Mouse (Mus musculus): ENCODE results near the gene Thoc5. TPM values are rescaled to one million over a fixed set of nuclear protein-coding genes. Genes with fewer than 3 reads are reported as not detected.

The Thoc5 gene
- total RNA-seq, 1 experiment: 47.5 TPM

DNA sequence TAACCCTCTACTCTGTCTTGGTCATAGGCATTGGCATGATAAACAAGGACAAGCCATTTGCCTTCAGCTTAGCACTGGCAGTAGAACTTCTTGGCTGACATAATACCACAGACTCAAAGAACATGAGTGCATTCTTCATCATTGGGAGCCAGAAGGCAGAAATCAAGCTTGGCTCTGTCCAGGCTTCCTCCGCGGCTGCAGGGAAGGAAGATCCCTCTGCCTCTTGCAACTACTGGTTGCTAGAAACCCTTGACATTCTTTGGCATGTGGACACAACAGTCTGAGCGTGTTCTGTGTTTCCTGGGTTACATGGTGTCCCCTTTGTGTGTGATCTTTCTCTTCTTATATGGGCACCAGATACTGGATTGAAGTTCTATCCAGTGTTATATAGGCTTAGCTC is 8.1 kb upstream of the Thoc5 start:
- Histone ChIP-seq H3K4me3 (ENCODE audit: insufficient read depth in 1 of 2, low read depth in 1 of 2, low read length in 2 of 2, poor library complexity in 1 of 2, severe bottlenecking in 1 of 2) (no peak overlapping the region), H3K36me3 (ENCODE audit: control insufficient read depth, insufficient read depth, low read length, poor library complexity, severe bottlenecking) (peaks cover 46% of the 10 kb centered on the region), H3K9ac (ENCODE audit: insufficient read depth, low read depth, low read length, poor library complexity, severe bottlenecking) (no peak overlapping the region), H3K27ac (ENCODE audit: insufficient read depth, low read depth, low read length, poor library complexity, severe bottlenecking) (no peak overlapping the region), H3K9me3 (ENCODE audit: control insufficient read depth, insufficient read depth, low read depth, low read length) (no peaks in the 10 kb centered on the region), H3K4me1 (ENCODE audit: control insufficient read depth in 2 of 2, insufficient read depth in 2 of 2, low read length in 2 of 2, poor library complexity in 1 of 2) (peaks cover 4 to 13% of the 10 kb centered on the region in 2 experiments)
- no peak for DNase-seq (ENCODE audit: low read depth, low spot score)
- in situ Hi-C loops (cut with MboI; ENCODE audit: low sequenced_read_pairs in 2 of 2, unreplicated experiment in 2 of 2): no loop called here
- no peak for TF ChIP-seq CHD2 (IDR thresholded peaks at IDR 0.05; ENCODE audit: low read depth, low read length)
- TF ChIP-seq HCFC1 (IDR thresholded peaks at IDR 0.05; ENCODE audit: borderline replicate concordance, insufficient read depth, low read length): no peak
- TF ChIP-seq ZC3H11A (IDR thresholded peaks at IDR 0.05; ENCODE audit: borderline replicate concordance, low read depth, low read length): no peak
- TF ChIP-seq MAFK (IDR thresholded peaks at IDR 0.05; ENCODE audit: insufficient read depth, low read depth, low read length): no peak
- TF ChIP-seq ZNF384 (IDR thresholded peaks at IDR 0.05; ENCODE audit: low read depth, low read length): no peak

DNA sequence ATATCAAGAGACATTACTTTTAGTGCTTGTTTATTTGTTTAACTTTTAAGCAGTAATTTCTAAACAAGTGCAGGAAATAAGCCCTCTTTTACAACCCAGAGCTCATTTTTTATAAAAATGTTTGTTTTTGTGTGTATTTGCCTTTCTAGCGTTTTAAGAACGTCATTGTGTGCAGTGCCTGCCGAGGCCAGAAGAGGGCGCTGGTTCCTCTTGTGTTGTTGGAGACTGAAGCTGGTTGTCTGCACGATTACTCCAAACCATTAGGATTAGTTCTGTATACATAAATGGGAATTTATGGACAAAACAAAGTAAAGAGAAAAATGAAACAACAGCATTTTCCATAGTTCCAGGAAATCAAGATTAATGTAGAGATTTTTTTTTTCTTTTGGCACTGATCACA is 5.3 kb downstream of the Thoc5 start:
- peak; percentile 80 for DNase-seq (ENCODE audit: low read depth, low spot score)
- no peak overlapping the region for H3K9ac ChIP-seq (ENCODE audit: insufficient read depth, low read depth, low read length, poor library complexity, severe bottlenecking)
- in situ Hi-C loops (cut with MboI; ENCODE audit: low sequenced_read_pairs in 2 of 2, unreplicated experiment in 2 of 2): no loop called here
- H3K36me3 ChIP-seq (ENCODE audit: control insufficient read depth, insufficient read depth, low read length, poor library complexity, severe bottlenecking): peaks cover 19% of the 10 kb centered on the region
- H3K4me1 ChIP-seq (ENCODE audit: control insufficient read depth in 2 of 2, insufficient read depth in 2 of 2, low read length in 2 of 2, poor library complexity in 1 of 2): peaks cover 0 to 5% of the 10 kb centered on the region in 2 experiments; a peak in 1 of 4 replicates
- H3K4me3 ChIP-seq (ENCODE audit: insufficient read depth in 1 of 2, low read depth in 1 of 2, low read length in 2 of 2, poor library complexity in 1 of 2, severe bottlenecking in 1 of 2): no peak overlapping the region
- no peaks in the 10 kb centered on the region; the same call in 1 of the 2 replicates for H3K9me3 ChIP-seq (ENCODE audit: control insufficient read depth, insufficient read depth, low read depth, low read length)
- TF ChIP-seq ZNF384 (IDR thresholded peaks at IDR 0.05; ENCODE audit: low read depth, low read length): no peak
- no peak for TF ChIP-seq ZC3H11A (IDR thresholded peaks at IDR 0.05; ENCODE audit: borderline replicate concordance, low read depth, low read length)
- no peak for TF ChIP-seq HCFC1 (IDR thresholded peaks at IDR 0.05; ENCODE audit: borderline replicate concordance, insufficient read depth, low read length)
- TF ChIP-seq MAFK (IDR thresholded peaks at IDR 0.05; ENCODE audit: insufficient read depth, low read depth, low read length): no peak
- TF ChIP-seq CHD2 (IDR thresholded peaks at IDR 0.05; ENCODE audit: low read depth, low read length): no peak
- no peak overlapping the region for H3K27ac ChIP-seq (ENCODE audit: insufficient read depth, low read depth, low read length, poor library complexity, severe bottlenecking)

DNA sequence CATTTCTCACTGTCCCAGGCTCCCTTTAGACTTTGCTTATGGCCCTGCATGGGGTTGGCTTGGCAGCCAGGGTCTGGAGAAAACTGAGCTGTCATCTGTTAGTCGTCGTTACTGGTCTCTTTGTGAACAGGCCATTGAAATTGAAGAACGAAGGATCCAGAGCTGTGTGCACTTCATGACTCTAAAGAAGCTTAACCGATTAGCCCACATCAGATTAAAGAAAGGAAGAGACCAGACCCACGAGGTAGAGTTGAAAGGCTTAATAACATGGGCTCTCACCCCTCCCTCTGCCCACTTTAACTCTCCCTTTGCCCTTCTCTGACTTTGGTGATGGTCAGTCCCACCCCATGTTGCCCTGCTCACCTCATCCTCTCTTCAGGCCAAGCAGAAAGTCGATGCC is 6.8 kb downstream of the Thoc5 start:
- peaks cover 25% of the 10 kb centered on the region for H3K36me3 ChIP-seq (ENCODE audit: control insufficient read depth, insufficient read depth, low read length, poor library complexity, severe bottlenecking)
- TF ChIP-seq ZC3H11A (IDR thresholded peaks at IDR 0.05; ENCODE audit: borderline replicate concordance, low read depth, low read length) (no peak), MAFK (IDR thresholded peaks at IDR 0.05; ENCODE audit: insufficient read depth, low read depth, low read length) (no peak), CHD2 (IDR thresholded peaks at IDR 0.05; ENCODE audit: low read depth, low read length) (no peak), HCFC1 (IDR thresholded peaks at IDR 0.05; ENCODE audit: borderline replicate concordance, insufficient read depth, low read length) (no peak), ZNF384 (IDR thresholded peaks at IDR 0.05; ENCODE audit: low read depth, low read length) (no peak)
- in situ Hi-C loops (cut with MboI; ENCODE audit: low sequenced_read_pairs in 2 of 2, unreplicated experiment in 2 of 2): no loop called here

DNA sequence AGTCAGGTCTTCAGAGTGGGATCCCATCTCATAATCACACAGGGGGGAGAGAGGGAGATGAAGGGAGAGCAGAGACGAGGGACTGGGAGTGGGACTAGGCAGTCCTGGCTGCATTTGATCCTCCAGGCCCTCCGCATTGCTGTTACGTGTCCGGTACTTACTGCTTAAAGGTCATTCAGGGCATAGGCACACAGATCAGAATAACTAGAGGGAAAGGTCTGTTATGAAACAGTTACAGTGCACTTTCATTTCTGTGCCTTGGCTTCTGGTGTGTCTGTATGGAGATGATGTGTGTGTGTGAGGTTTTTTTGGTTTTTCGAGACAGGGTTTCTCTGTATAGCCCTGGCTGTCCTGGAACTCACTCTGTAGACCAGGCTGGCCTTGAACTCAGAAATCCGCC is 11.1 kb downstream of the Thoc5 start:
- Histone ChIP-seq H3K4me1 (ENCODE audit: control insufficient read depth in 2 of 2, insufficient read depth in 2 of 2, low read length in 2 of 2, poor library complexity in 1 of 2) (no peaks in the 10 kb centered on the region), H3K9me3 (ENCODE audit: control insufficient read depth, insufficient read depth, low read depth, low read length) (no peaks in the 10 kb centered on the region; the same call in 1 of the 2 replicates), H3K9ac (ENCODE audit: insufficient read depth, low read depth, low read length, poor library complexity, severe bottlenecking) (no peak overlapping the region), H3K36me3 (ENCODE audit: control insufficient read depth, insufficient read depth, low read length, poor library complexity, severe bottlenecking) (peaks cover 41% of the 10 kb centered on the region), H3K4me3 (ENCODE audit: insufficient read depth in 1 of 2, low read depth in 1 of 2, low read length in 2 of 2, poor library complexity in 1 of 2, severe bottlenecking in 1 of 2) (no peak overlapping the region), H3K27ac (ENCODE audit: insufficient read depth, low read depth, low read length, poor library complexity, severe bottlenecking) (no peak overlapping the region)
- in situ Hi-C loops (cut with MboI; ENCODE audit: low sequenced_read_pairs in 2 of 2, unreplicated experiment in 2 of 2): no loop called here
- no peak for DNase-seq (ENCODE audit: low read depth, low spot score)
- TF ChIP-seq MAFK (IDR thresholded peaks at IDR 0.05; ENCODE audit: insufficient read depth, low read depth, low read length) (no peak), CHD2 (IDR thresholded peaks at IDR 0.05; ENCODE audit: low read depth, low read length) (no peak), ZNF384 (IDR thresholded peaks at IDR 0.05; ENCODE audit: low read depth, low read length) (no peak), ZC3H11A (IDR thresholded peaks at IDR 0.05; ENCODE audit: borderline replicate concordance, low read depth, low read length) (no peak), HCFC1 (IDR thresholded peaks at IDR 0.05; ENCODE audit: borderline replicate concordance, insufficient read depth, low read length) (no peak)

More for the DNA sequence above, 6.8 kb downstream of the Thoc5 start:
- Histone ChIP-seq H3K27ac (ENCODE audit: insufficient read depth, low read depth, low read length, poor library complexity, severe bottlenecking) (no peak overlapping the region), H3K9me3 (ENCODE audit: control insufficient read depth, insufficient read depth, low read depth, low read length) (no peaks in the 10 kb centered on the region; the same call in 1 of the 2 replicates), H3K4me1 (ENCODE audit: control insufficient read depth in 2 of 2, insufficient read depth in 2 of 2, low read length in 2 of 2, poor library complexity in 1 of 2) (peaks cover 0 to 2% of the 10 kb centered on the region in 2 experiments; a peak in 1 of 4 replicates), H3K9ac (ENCODE audit: insufficient read depth, low read depth, low read length, poor library complexity, severe bottlenecking) (no peak overlapping the region), H3K4me3 (ENCODE audit: insufficient read depth in 1 of 2, low read depth in 1 of 2, low read length in 2 of 2, poor library complexity in 1 of 2, severe bottlenecking in 1 of 2) (no peak overlapping the region)
- DNase-seq (ENCODE audit: low read depth, low spot score): no peak

DNA sequence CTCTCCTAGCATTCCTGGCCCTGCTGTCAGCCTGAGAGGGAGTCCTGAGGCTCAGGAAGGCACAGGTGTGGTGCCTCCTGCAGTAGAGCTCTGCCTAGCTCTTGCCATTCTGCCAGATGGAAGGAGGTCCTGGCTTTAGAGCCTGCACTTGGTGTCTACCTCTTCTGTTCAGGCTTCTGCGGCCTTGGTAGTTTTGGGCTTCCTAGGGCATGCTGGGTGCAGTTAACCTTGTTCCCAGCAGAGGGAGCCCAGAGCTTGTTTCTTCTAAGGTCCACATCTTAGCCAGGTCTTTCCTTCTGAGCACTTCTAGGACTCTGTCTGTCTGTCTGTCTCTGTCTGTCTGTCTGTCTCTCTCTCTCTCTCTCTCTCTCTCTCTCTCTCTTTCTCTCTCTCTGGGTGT is 20.9 kb downstream of the Thoc5 start:
- peak; percentile 63 for TF ChIP-seq ZC3H11A (IDR thresholded peaks at IDR 0.05; ENCODE audit: borderline replicate concordance, low read depth, low read length)
- TF ChIP-seq MAFK (IDR thresholded peaks at IDR 0.05; ENCODE audit: insufficient read depth, low read depth, low read length): no peak
- Histone ChIP-seq H3K4me3 (ENCODE audit: insufficient read depth in 1 of 2, low read depth in 1 of 2, low read length in 2 of 2, poor library complexity in 1 of 2, severe bottlenecking in 1 of 2) (no peak overlapping the region), H3K36me3 (ENCODE audit: control insufficient read depth, insufficient read depth, low read length, poor library complexity, severe bottlenecking) (peaks cover 39% of the 10 kb centered on the region), H3K27ac (ENCODE audit: insufficient read depth, low read depth, low read length, poor library complexity, severe bottlenecking) (no peak overlapping the region), H3K9me3 (ENCODE audit: control insufficient read depth, insufficient read depth, low read depth, low read length) (no peaks in the 10 kb centered on the region), H3K9ac (ENCODE audit: insufficient read depth, low read depth, low read length, poor library complexity, severe bottlenecking) (no peak overlapping the region), H3K4me1 (ENCODE audit: control insufficient read depth in 2 of 2, insufficient read depth in 2 of 2, low read length in 2 of 2, poor library complexity in 1 of 2) (no peaks in the 10 kb centered on the region)
- peak; percentile 64 for DNase-seq (ENCODE audit: low read depth, low spot score)
- in situ Hi-C loops (cut with MboI; ENCODE audit: low sequenced_read_pairs in 2 of 2, unreplicated experiment in 2 of 2): no loop called here

All from ES-E14 (cell line).